Mouse (Mus musculus) liver, embryonic 12.5 days (tissue): ENCODE results near the gene Gpatch3. TPM values are rescaled to one million over a fixed set of nuclear protein-coding genes. Genes with fewer than 3 reads are reported as not detected.
A peak's percentile ranks its signal among the peaks of the same experiment; 100 is the strongest.

Experiments used
- ATAC-seq: fragments of 200-750 bp; cut with Nextera tagmentation; 2 replicates; pipeline ENCODE4 v1.8.0; 2017; ENCODE audit warnings: moderate number of reproducible peaks, mild to moderate bottlenecking, moderate library complexity
- H3K27ac ChIP-seq: fragments of 300-500 bp; sonication (generic); 2 replicates; pipeline ENCODE4 v1.5.1; 2016; ENCODE audit warnings: mild to moderate bottlenecking
- H3K27me3 ChIP-seq: fragments of 300-500 bp; sonication (generic); replicated peaks from 2 replicates; pipeline ENCODE4 v1.6.1; 2016; ENCODE audit warnings: mild to moderate bottlenecking, moderate library complexity
- H3K36me3 ChIP-seq: fragments of 300-500 bp; sonication (generic); 2 replicates; pipeline ENCODE4 v1.6.1; 2016; ENCODE audit warnings: mild to moderate bottlenecking, moderate library complexity
- H3K4me1 ChIP-seq: fragments of 300-500 bp; sonication (generic); 2 replicates; pipeline ENCODE4 v1.6.1; 2016
- H3K4me2 ChIP-seq: fragments of 300-500 bp; sonication (generic); 2 replicates; pipeline ENCODE4 v1.6.1; 2016; ENCODE audit warnings: mild to moderate bottlenecking, moderate library complexity
- H3K4me3 ChIP-seq: fragments of 300-500 bp; sonication (generic); 2 replicates; pipeline ENCODE4 v1.5.1; 2016; ENCODE audit warnings: mild to moderate bottlenecking, moderate library complexity
- H3K9ac ChIP-seq: fragments of 300-500 bp; sonication (generic); 2 replicates; pipeline ENCODE4 v1.6.1; 2016; ENCODE audit warnings: mild to moderate bottlenecking, moderate library complexity
- H3K9me3 ChIP-seq: fragments of 300-500 bp; sonication (generic); replicated peaks from 2 replicates; pipeline ENCODE4 v1.6.1; 2016; ENCODE audit warnings: mild to moderate bottlenecking, moderate library complexity
- WGBS: fragments of 180-500 bp; shearing (Covaris S2); methylation state at CpG from one replicate; pipeline ENCODE4 v1.1.7; 2016; ENCODE audit not compliant: insufficient replicate concordance; 5-methylcytosine and 5-hydroxymethylcytosine counted together
- polyA plus RNA-seq: library from polyadenylated mRNA; unstranded; fragments of >200 nt; fragmentation: Nextera tagmentation; extraction: Ambion mirVana; gene quantifications from 2 replicates; pipeline ENCODE4 v1.2.1, GENCODE M21; 2016

Gpatch3 gene
- polyA plus RNA-seq, 1 experiment from 2014 or later, result 8.9 TPM

- H3K4me2 ChIP-seq, result no peak overlapping the region
These were observed 14.7 kb upstream of the Gpatch3 start for GRCm38 (mm10) chr4:133559846-133560245.

GRCm38 (mm10) chr4:133561622-133562021, 12.9 kb upstream of the Gpatch3 start:
- H3K36me3 ChIP-seq, result no peaks in the 10 kb centered on the region
- no peaks in the 10 kb centered on the region; the same call in 1 of the 2 replicates for H3K27me3 ChIP-seq
- no peak overlapping the region for H3K4me3 ChIP-seq
- H3K9me3 ChIP-seq, result no peaks in the 10 kb centered on the region; the same call in 1 of the 2 replicates
- H3K4me1 ChIP-seq, result no peaks in the 10 kb centered on the region; the same call in 1 of the 2 replicates
- no peak for ATAC-seq
- no peak overlapping the region for H3K4me2 ChIP-seq
- 67% methylated on average over 4 of the region's 4 CpGs for WGBS
- no peak overlapping the region for H3K27ac ChIP-seq
- H3K9ac ChIP-seq, result no peak overlapping the region

More at GRCm38 (mm10) chr4:133559846-133560245, 14.7 kb upstream of the Gpatch3 start:
- Histone ChIP-seq H3K27ac (no peak overlapping the region), H3K9ac (no peak overlapping the region), H3K27me3 (peaks cover 4% of the 10 kb centered on the region; the same call in 1 of the 2 replicates), H3K9me3 (no peaks in the 10 kb centered on the region; the same call in 1 of the 2 replicates), H3K4me3 (no peak overlapping the region), H3K36me3 (no peaks in the 10 kb centered on the region), H3K4me1 (no peaks in the 10 kb centered on the region; the same call in 1 of the 2 replicates)
- WGBS, result 50% methylated on average over 4 of the region's 4 CpGs
- no peak for ATAC-seq

GRCm38 (mm10) chr4:133563123-133563571, 11.4 kb upstream of the Gpatch3 start:
- Histone ChIP-seq H3K4me1 (peaks cover 5% of the 10 kb centered on the region; the same call in 1 of the 2 replicates), H3K4me2 (no peak overlapping the region), H3K27me3 (no peaks in the 10 kb centered on the region; the same call in 1 of the 2 replicates), H3K4me3 (no peak overlapping the region), H3K36me3 (no peaks in the 10 kb centered on the region), H3K9ac (no peak overlapping the region), H3K27ac (no peak overlapping the region), H3K9me3 (no peaks in the 10 kb centered on the region; the same call in 1 of the 2 replicates)
- ATAC-seq, result no peak
- 62% methylated on average over 11 of the region's 11 CpGs for WGBS

- no peak overlapping the region for H3K4me3 ChIP-seq
- H3K9me3 ChIP-seq, result no peaks in the 10 kb centered on the region; the same call in 1 of the 2 replicates
- no peak overlapping the region for H3K27ac ChIP-seq
- no peak overlapping the region for H3K9ac ChIP-seq
- H3K4me1 ChIP-seq, result peaks cover 5% of the 10 kb centered on the region
- H3K27me3 ChIP-seq, result no peaks in the 10 kb centered on the region
- H3K36me3 ChIP-seq, result no peaks in the 10 kb centered on the region
- H3K4me2 ChIP-seq, result no peak overlapping the region
- ATAC-seq, result no peak
- 23% methylated on average over 8 of the region's 8 CpGs for WGBS
These were observed 7.3 kb upstream of the Gpatch3 start for GRCm38 (mm10) chr4:133567251-133567650.

GRCm38 (mm10) chr4:133569291-133570065, 5.1 kb upstream of the Gpatch3 start:
- ATAC-seq, result no peak
- H3K9ac ChIP-seq, result no peak overlapping the region
- H3K27me3 ChIP-seq, result no peaks in the 10 kb centered on the region
- H3K36me3 ChIP-seq, result no peaks in the 10 kb centered on the region
- no peak overlapping the region; the same call in 1 of the 2 replicates for H3K4me2 ChIP-seq
- 67% methylated on average over 10 of the region's 10 CpGs for WGBS
- peaks cover 15% of the 10 kb centered on the region for H3K4me1 ChIP-seq
- no peak overlapping the region for H3K4me3 ChIP-seq
- H3K27ac ChIP-seq, result peak overlapping the region; percentile 50; the same call in 1 of the 2 replicates
- no peaks in the 10 kb centered on the region; the same call in 1 of the 2 replicates for H3K9me3 ChIP-seq

- no peak for ATAC-seq
- Histone ChIP-seq H3K27ac (peak overlapping the region; percentile 50), H3K4me2 (no peak overlapping the region; the same call in 1 of the 2 replicates), H3K36me3 (no peaks in the 10 kb centered on the region), H3K4me1 (peaks cover 18% of the 10 kb centered on the region), H3K27me3 (no peaks in the 10 kb centered on the region), H3K9ac (no peak overlapping the region), H3K9me3 (no peaks in the 10 kb centered on the region), H3K4me3 (no peak overlapping the region)
- 46% methylated on average over 10 of the region's 10 CpGs for WGBS
These were observed 4.5 kb upstream of the Gpatch3 start for GRCm38 (mm10) chr4:133570066-133570466.

GRCm38 (mm10) chr4:133574843-133575202, 278 bp downstream of the Gpatch3 start:
- Histone ChIP-seq H3K4me3 (peak overlapping the region; percentile 96), H3K4me2 (peak overlapping the region; percentile 94), H3K27me3 (no peaks in the 10 kb centered on the region), H3K4me1 (peaks cover 25% of the 10 kb centered on the region), H3K9ac (peak overlapping the region; percentile 89), H3K27ac (peak overlapping the region; percentile 92), H3K36me3 (peaks cover 21% of the 10 kb centered on the region), H3K9me3 (no peaks in the 10 kb centered on the region)
- WGBS, result 1% methylated on average over 41 of the region's 41 CpGs
- peak; percentile 54; the same call in 1 of the 2 replicates for ATAC-seq

- no peak overlapping the region for H3K27ac ChIP-seq
- no peak overlapping the region for H3K4me3 ChIP-seq
- H3K9me3 ChIP-seq, result no peaks in the 10 kb centered on the region
- WGBS, result 83% methylated on average over 12 of the region's 12 CpGs
- no peaks in the 10 kb centered on the region for H3K27me3 ChIP-seq
- H3K4me1 ChIP-seq, result peaks cover 28% of the 10 kb centered on the region
- no peak overlapping the region for H3K4me2 ChIP-seq
- no peak for ATAC-seq
- H3K36me3 ChIP-seq, result peaks cover 52% of the 10 kb centered on the region
- no peak overlapping the region for H3K9ac ChIP-seq
These were observed 3.4 kb downstream of the Gpatch3 start for GRCm38 (mm10) chr4:133577983-133578382.

- Histone ChIP-seq H3K27ac (peak overlapping the region; percentile 89), H3K27me3 (no peaks in the 10 kb centered on the region), H3K4me1 (peaks cover 24% of the 10 kb centered on the region), H3K9me3 (no peaks in the 10 kb centered on the region), H3K9ac (peak overlapping the region; percentile 85), H3K4me2 (peak overlapping the region; percentile 98), H3K4me3 (peak overlapping the region; percentile 94), H3K36me3 (peaks cover 73% of the 10 kb centered on the region)
- WGBS, result 53% methylated on average over 6 of the region's 6 CpGs
- peak; percentile 48 for ATAC-seq
These were observed 9.1 kb downstream of the Gpatch3 start for GRCm38 (mm10) chr4:133583690-133584058.

GRCm38 (mm10) chr4:133584059-133584951, 9.8 kb downstream of the Gpatch3 start, which contains the start of gene Gpn2:
TSS of gene Gpn2 (plus strand) at chr4:133584362.
- Histone ChIP-seq H3K27me3 (no peaks in the 10 kb centered on the region), H3K9me3 (no peaks in the 10 kb centered on the region), H3K4me3 (peak within 1 kb of the TSS; percentile 94), H3K4me1 (peaks cover 24% of the 10 kb centered on the region), H3K27ac (peak within 1 kb of the TSS; percentile 89), H3K4me2 (peak within 1 kb of the TSS; percentile 98), H3K9ac (peak within 1 kb of the TSS; percentile 85), H3K36me3 (peaks cover 73% of the 10 kb centered on the region)
- peak; percentile 82 for ATAC-seq
- WGBS, result under 1% methylated on average over 65 of the region's 65 CpGs

- ATAC-seq, result peak; percentile 11; the same call in 1 of the 2 replicates
These were observed 18.0 kb downstream of the Gpatch3 start for GRCm38 (mm10) chr4:133592570-133592969.

More at GRCm38 (mm10) chr4:133592570-133592969, 18.0 kb downstream of the Gpatch3 start:
- Histone ChIP-seq H3K9me3 (no peaks in the 10 kb centered on the region), H3K4me1 (peaks cover 10% of the 10 kb centered on the region), H3K4me3 (no peak overlapping the region), H3K4me2 (no peak overlapping the region), H3K36me3 (peaks cover 57% of the 10 kb centered on the region), H3K27me3 (0 out of 2 replicates have a peak, but pooled peaks cover 3% of the 10 kb centered on the region), H3K27ac (no peak overlapping the region), H3K9ac (no peak overlapping the region)
- WGBS, result 25% methylated on average over 7 of the region's 7 CpGs
